Mouse (Mus musculus): Measurements from ENCODE around the gene Mia2. TPM values are rescaled to one million over a fixed set of nuclear protein-coding genes. Genes with fewer than 3 reads are reported as not detected.
A peak's percentile ranks its signal among the peaks of the same experiment; 100 is the strongest.

Gene Mia2
- polyA plus RNA-seq, 1 experiment from 2014 or later = 33.2 TPM

DNA sequence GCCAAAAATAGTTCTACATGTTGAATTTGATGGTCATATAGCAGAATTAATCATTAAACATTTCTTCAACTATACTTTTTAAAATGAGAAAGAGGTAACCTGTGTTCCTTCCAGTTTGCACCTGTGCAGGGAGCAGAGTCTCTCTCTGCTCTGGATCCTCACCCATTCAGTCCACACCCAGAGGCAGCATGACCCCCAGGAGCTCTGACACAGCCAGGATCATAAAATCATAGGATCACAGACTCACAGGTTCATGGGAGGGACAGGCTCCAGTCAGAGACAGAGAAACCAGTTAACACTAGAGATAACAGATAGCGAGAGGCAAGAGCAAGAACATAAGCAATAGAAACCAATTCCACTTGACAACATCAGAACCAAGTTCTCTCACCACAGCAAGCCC lies 112.2 kb downstream of the Mia2 start:
- peaks cover 0 to 13% of the 10 kb centered on the region in 2 experiments; a peak in 2 of 4 replicates for H3K4me1 ChIP-seq (ENCODE audit: control insufficient read depth in 2 of 2, insufficient read depth in 2 of 2, low read length in 2 of 2)
- no peaks in the 10 kb centered on the region for H3K9me3 ChIP-seq (ENCODE audit: control insufficient read depth, low read length)
- no peak overlapping the region for H3K4me2 ChIP-seq (ENCODE audit: low read length)
- ATAC-seq (ENCODE audit: insufficient number of reproducible peaks, insufficient read depth, low FRiP score, low read depth) = no peak
- no peak overlapping the region for H3K4me3 ChIP-seq (ENCODE audit: control insufficient read depth in 1 of 2, insufficient read depth in 1 of 2, low read depth in 1 of 2, low read length in 2 of 2)
- no peaks in the 10 kb centered on the region for H3K27me3 ChIP-seq (ENCODE audit: control insufficient read depth, insufficient read depth, low read length)
- peaks cover 16% of the 10 kb centered on the region for H3K36me3 ChIP-seq (ENCODE audit: control insufficient read depth, insufficient read depth, low read length)
- no peak overlapping the region for H3K9ac ChIP-seq (ENCODE audit: low read length)
- no peak overlapping the region for H3K27ac ChIP-seq (replicated peaks in 1 of 2; ENCODE audit: control insufficient read depth in 1 of 2, insufficient read depth in 1 of 2, low read depth in 2 of 2, low read length in 2 of 2)
- WGBS = 42% methylated on average over 1 of the region's 1 CpGs

DNA sequence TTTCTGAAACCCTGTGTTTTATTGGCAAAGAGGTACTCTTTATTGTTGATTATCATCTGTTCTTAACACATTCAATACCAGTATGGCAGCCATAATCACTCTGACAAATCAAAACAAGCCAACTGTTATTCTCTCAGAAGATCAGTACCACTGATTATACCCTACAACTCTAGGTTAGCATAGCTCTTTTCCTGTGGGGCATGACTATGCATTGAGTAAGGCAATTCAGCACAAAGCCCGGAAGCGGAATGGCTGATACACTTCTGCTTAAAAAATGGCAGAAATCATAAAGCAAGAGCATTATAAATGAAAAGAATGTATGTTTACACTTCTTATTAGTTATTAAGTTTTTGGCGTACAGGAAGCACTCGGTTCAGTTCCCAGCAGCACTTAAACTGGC lies 120.6 kb downstream of the Mia2 start:
- H3K9me3 ChIP-seq (ENCODE audit: control insufficient read depth, low read length) = no peaks in the 10 kb centered on the region
- no peak overlapping the region for H3K4me2 ChIP-seq (ENCODE audit: low read length)
- H3K27me3 ChIP-seq (ENCODE audit: control insufficient read depth, insufficient read depth, low read length) = no peaks in the 10 kb centered on the region
- no peak overlapping the region for H3K4me3 ChIP-seq (ENCODE audit: control insufficient read depth in 1 of 2, insufficient read depth in 1 of 2, low read depth in 1 of 2, low read length in 2 of 2)
- WGBS = 94% methylated on average over 4 of the region's 4 CpGs
- no peak for ATAC-seq (ENCODE audit: insufficient number of reproducible peaks, insufficient read depth, low FRiP score, low read depth)
- H3K9ac ChIP-seq (ENCODE audit: low read length) = no peak overlapping the region
- H3K36me3 ChIP-seq (ENCODE audit: control insufficient read depth, insufficient read depth, low read length) = no peaks in the 10 kb centered on the region
- H3K27ac ChIP-seq (replicated peaks in 1 of 2; ENCODE audit: control insufficient read depth in 1 of 2, insufficient read depth in 1 of 2, low read depth in 2 of 2, low read length in 2 of 2) = no peak overlapping the region
- peaks cover 3 to 16% of the 10 kb centered on the region in 2 experiments for H3K4me1 ChIP-seq (ENCODE audit: control insufficient read depth in 2 of 2, insufficient read depth in 2 of 2, low read length in 2 of 2)

DNA sequence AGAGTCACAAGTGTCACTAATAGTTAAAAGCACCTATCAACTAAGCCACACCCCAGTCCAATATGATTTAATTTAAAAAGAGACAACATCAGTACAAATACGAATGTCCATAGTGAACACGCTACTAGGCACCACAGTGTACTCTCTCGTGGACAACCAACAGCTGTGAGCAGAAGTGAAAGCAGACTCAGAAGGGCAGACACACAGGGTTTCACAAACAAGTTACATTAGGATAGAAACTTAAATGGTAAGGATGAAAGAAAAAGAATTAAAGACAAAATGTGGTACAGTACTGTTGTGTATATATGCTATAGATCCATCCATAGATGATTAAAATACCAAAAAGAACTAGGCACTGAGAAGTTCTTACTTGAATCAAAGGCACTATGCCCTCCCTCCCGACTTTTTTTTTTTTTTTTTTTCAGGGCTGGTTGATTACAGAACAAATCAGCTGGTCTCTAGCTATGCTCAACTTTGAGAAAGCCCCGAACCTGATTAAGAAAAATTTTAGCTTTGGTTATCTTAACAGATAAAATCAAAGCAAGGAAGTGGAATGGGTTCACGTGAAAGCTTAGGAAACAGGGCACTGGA lies 121.2 kb downstream of the Mia2 start:
- Histone ChIP-seq H3K4me2 (ENCODE audit: low read length) (no peak overlapping the region), H3K4me3 (ENCODE audit: control insufficient read depth in 1 of 2, insufficient read depth in 1 of 2, low read depth in 1 of 2, low read length in 2 of 2) (no peak overlapping the region), H3K36me3 (ENCODE audit: control insufficient read depth, insufficient read depth, low read length) (no peaks in the 10 kb centered on the region), H3K4me1 (ENCODE audit: control insufficient read depth in 2 of 2, insufficient read depth in 2 of 2, low read length in 2 of 2) (peaks cover 3 to 16% of the 10 kb centered on the region in 2 experiments), H3K9ac (ENCODE audit: low read length) (no peak overlapping the region), H3K27ac (replicated peaks in 1 of 2; ENCODE audit: control insufficient read depth in 1 of 2, insufficient read depth in 1 of 2, low read depth in 2 of 2, low read length in 2 of 2) (no peak overlapping the region), H3K9me3 (ENCODE audit: control insufficient read depth, low read length) (no peaks in the 10 kb centered on the region), H3K27me3 (ENCODE audit: control insufficient read depth, insufficient read depth, low read length) (no peaks in the 10 kb centered on the region)
- no peak for ATAC-seq (ENCODE audit: insufficient number of reproducible peaks, insufficient read depth, low FRiP score, low read depth)
- 78% methylated on average over 6 of the region's 6 CpGs for WGBS

DNA sequence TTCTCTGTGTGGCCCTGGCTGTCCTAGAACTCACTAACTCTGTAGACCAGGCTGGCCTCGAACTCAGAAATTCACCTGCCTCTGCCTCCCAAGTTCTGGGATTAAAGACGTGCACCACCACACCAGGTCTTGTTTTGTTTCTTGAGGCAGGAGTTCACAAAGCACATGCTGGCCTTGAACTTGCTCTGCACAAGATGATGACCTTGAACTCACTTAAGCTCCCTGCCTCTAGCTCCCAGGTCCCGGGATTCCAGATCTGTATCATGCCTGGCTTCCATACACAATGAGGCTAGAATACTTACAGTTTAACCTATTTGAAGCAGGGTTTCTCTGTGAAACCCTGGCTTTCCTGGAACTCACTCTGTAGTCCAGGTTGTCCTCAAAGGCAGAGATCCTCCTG lies 121.7 kb downstream of the Mia2 start:
- Histone ChIP-seq H3K4me1 (ENCODE audit: control insufficient read depth in 2 of 2, insufficient read depth in 2 of 2, low read length in 2 of 2) (peaks cover 3 to 16% of the 10 kb centered on the region in 2 experiments), H3K9me3 (ENCODE audit: control insufficient read depth, low read length) (no peaks in the 10 kb centered on the region), H3K36me3 (ENCODE audit: control insufficient read depth, insufficient read depth, low read length) (no peaks in the 10 kb centered on the region), H3K27ac (replicated peaks in 1 of 2; ENCODE audit: control insufficient read depth in 1 of 2, insufficient read depth in 1 of 2, low read depth in 2 of 2, low read length in 2 of 2) (no peak overlapping the region), H3K4me2 (ENCODE audit: low read length) (peak overlapping the region; percentile 72), H3K4me3 (ENCODE audit: control insufficient read depth in 1 of 2, insufficient read depth in 1 of 2, low read depth in 1 of 2, low read length in 2 of 2) (0 out of 4 replicates have a peak overlapping the region, but pooled peaks of 1 of the 2 experiments have one; percentile 94), H3K9ac (ENCODE audit: low read length) (no peak overlapping the region), H3K27me3 (ENCODE audit: control insufficient read depth, insufficient read depth, low read length) (no peaks in the 10 kb centered on the region)
- no peak for ATAC-seq (ENCODE audit: insufficient number of reproducible peaks, insufficient read depth, low FRiP score, low read depth)
- 70% methylated on average over 3 of the region's 3 CpGs for WGBS

DNA sequence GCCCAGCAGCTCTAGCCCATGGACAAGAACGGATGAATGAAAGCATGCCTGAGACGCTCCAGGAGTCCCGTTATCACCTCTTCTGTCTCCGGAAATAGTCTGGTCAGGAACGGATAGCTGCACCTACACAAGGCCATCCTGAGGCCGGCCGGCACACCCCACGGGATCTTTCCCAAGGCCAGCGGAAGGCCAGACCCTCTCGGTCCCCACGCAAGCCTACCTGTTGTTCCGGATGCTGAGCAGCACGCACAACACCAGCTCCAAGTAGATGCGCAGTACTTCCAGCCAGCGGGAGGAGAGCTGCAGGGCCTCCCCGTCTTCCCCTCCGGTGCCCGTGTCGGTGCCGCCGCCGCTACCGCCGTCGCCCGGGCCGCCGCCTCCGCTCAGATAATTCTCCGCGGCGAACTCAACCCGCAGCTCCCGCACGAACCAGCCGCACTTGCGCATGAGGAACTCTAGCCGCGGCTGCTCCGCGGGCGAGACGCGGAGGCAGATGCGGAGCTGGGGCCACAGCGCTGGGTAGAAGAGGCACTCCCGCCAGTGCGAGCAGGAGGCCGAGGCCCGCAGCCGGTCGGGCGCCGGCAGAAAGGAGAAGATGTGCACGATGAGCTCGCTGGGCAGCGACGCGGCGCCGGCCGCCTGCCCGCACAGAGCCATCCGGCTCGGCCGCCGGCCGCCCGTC lies 123.2 kb downstream of the Mia2 start:
- peaks cover 3 to 16% of the 10 kb centered on the region in 2 experiments for H3K4me1 ChIP-seq (ENCODE audit: control insufficient read depth in 2 of 2, insufficient read depth in 2 of 2, low read length in 2 of 2)
- H3K9me3 ChIP-seq (ENCODE audit: control insufficient read depth, low read length) = no peaks in the 10 kb centered on the region
- ATAC-seq (ENCODE audit: insufficient number of reproducible peaks, insufficient read depth, low FRiP score, low read depth) = no peak; the same call in 1 of the 2 replicates
- no peaks in the 10 kb centered on the region for H3K36me3 ChIP-seq (ENCODE audit: control insufficient read depth, insufficient read depth, low read length)
- no peaks in the 10 kb centered on the region for H3K27me3 ChIP-seq (ENCODE audit: control insufficient read depth, insufficient read depth, low read length)
- WGBS = under 1% methylated on average over 67 of the region's 69 CpGs
- peak overlapping the region; percentile 88 for H3K9ac ChIP-seq (ENCODE audit: low read length)
- H3K4me3 ChIP-seq (ENCODE audit: control insufficient read depth in 1 of 2, insufficient read depth in 1 of 2, low read depth in 1 of 2, low read length in 2 of 2) = peak overlapping the region; percentile 94 to 100
- peak overlapping the region; percentile 94 to 98 for H3K27ac ChIP-seq (replicated peaks in 1 of 2; ENCODE audit: control insufficient read depth in 1 of 2, insufficient read depth in 1 of 2, low read depth in 2 of 2, low read length in 2 of 2)
- H3K4me2 ChIP-seq (ENCODE audit: low read length) = peak overlapping the region; percentile 72

DNA sequence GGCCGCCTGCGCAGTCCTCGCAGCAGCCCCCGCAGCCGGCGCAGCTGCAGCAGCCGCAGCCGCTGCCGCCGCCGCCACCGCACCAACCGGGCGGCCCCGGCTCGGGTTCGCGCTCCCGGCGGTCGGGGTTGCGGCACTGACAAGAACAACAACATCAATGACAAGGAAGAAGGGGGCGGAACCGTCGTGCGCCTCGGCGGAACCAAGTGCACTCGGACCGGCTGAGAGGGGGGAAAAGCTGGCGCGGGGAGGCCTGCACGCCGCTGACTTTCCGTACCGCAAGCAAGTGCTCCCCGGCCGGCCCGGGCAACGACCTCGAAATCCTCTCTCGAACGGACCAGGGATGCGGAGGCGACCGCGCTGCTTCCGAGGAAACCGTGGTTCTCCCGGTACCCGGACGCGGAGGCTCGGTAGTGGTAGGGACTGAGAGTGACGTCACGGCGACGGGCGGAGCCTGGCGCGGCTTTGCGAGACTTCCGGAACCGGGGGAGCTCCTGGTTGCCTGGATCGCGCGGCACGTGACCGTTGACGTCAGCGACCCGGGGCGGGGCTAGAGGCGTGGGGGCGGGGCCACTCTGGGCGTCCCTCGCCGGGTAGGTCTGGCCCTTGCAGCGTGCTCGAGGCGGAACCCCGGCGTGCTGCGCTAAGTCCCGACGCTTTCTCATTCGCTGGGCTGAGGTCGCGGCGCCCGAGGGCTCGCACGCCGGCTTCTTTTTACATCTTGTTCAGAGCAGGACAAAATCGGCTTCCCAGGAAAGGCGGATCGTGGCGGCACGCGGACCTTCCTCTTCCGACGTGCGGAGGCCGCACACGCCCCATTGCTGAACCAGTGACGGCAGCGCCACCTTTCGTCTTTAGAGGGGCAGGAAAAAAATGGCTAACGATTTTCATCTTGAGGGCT lies 124.0 kb downstream of the Mia2 start, which contains the start of gene Fbxo33:
Fbxo33 (minus strand) TSS at position 401 of the 901 bp plus-strand sequence.
- peak; percentile 96 for ATAC-seq (ENCODE audit: insufficient number of reproducible peaks, insufficient read depth, low FRiP score, low read depth)
- Histone ChIP-seq H3K4me2 (ENCODE audit: low read length) (peak within 1 kb of the TSS; percentile 72), H3K27ac (replicated peaks in 1 of 2; ENCODE audit: control insufficient read depth in 1 of 2, insufficient read depth in 1 of 2, low read depth in 2 of 2, low read length in 2 of 2) (peak within 1 kb of the TSS; percentile 94 to 99), H3K9me3 (ENCODE audit: control insufficient read depth, low read length) (no peaks in the 10 kb centered on the region), H3K4me3 (ENCODE audit: control insufficient read depth in 1 of 2, insufficient read depth in 1 of 2, low read depth in 1 of 2, low read length in 2 of 2) (peak within 1 kb of the TSS; percentile 94 to 100), H3K27me3 (ENCODE audit: control insufficient read depth, insufficient read depth, low read length) (no peaks in the 10 kb centered on the region), H3K36me3 (ENCODE audit: control insufficient read depth, insufficient read depth, low read length) (no peaks in the 10 kb centered on the region), H3K4me1 (ENCODE audit: control insufficient read depth in 2 of 2, insufficient read depth in 2 of 2, low read length in 2 of 2) (peaks cover 3 to 16% of the 10 kb centered on the region in 2 experiments), H3K9ac (ENCODE audit: low read length) (peak within 1 kb of the TSS; percentile 88)
- WGBS = under 1% methylated on average over 87 of the region's 109 CpGs

DNA sequence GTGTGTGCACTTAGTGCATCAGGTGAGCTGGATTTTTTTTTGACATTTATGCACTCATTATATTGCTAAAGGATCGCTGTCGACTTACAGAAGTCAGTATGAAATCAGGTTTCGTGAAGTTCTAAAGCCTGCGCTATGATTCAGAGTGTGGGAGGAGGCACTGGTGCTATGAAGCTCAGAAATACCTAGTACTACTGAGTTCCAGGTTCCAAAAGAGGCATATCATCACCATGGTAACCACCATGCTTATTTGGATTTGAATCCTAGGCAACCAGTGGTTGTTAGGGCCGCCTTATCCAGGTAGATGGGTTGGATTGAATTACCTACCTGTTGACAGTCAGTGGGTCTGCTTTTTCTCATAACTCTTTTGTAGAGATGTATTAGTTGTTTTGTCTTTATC lies 132.8 kb downstream of the Mia2 start:
- H3K4me2 ChIP-seq (ENCODE audit: low read length) = no peak overlapping the region
- no peaks in the 10 kb centered on the region for H3K9me3 ChIP-seq (ENCODE audit: control insufficient read depth, low read length)
- ATAC-seq (ENCODE audit: insufficient number of reproducible peaks, insufficient read depth, low FRiP score, low read depth) = no peak
- no peaks in the 10 kb centered on the region for H3K4me1 ChIP-seq (ENCODE audit: control insufficient read depth in 2 of 2, insufficient read depth in 2 of 2, low read length in 2 of 2)
- H3K36me3 ChIP-seq (ENCODE audit: control insufficient read depth, insufficient read depth, low read length) = no peaks in the 10 kb centered on the region
- no peak overlapping the region for H3K27ac ChIP-seq (replicated peaks in 1 of 2; ENCODE audit: control insufficient read depth in 1 of 2, insufficient read depth in 1 of 2, low read depth in 2 of 2, low read length in 2 of 2)
- no peak overlapping the region for H3K9ac ChIP-seq (ENCODE audit: low read length)
- no peak overlapping the region for H3K4me3 ChIP-seq (ENCODE audit: control insufficient read depth in 1 of 2, insufficient read depth in 1 of 2, low read depth in 1 of 2, low read length in 2 of 2)
- no peaks in the 10 kb centered on the region for H3K27me3 ChIP-seq (ENCODE audit: control insufficient read depth, insufficient read depth, low read length)
- 83% methylated on average over 5 of the region's 5 CpGs for WGBS
